Mouse (Mus musculus): ENCODE data around the gene Pnpla1. TPM values are rescaled to one million over a fixed set of nuclear protein-coding genes. Genes with fewer than 3 reads are reported as not detected.
"Not testable (repeated sequence)": the region's sequence is repeated elsewhere in the genome, so short reads cannot be mapped to it uniquely, and the experiment has no call there.

Pnpla1 gene
- polyA plus RNA-seq, 1 experiment from 2014 or later, result not detected

GRCm38 (mm10) chr17:28825359-28826041, 32.7 kb upstream of the Pnpla1 start:
- H3K27ac ChIP-seq (replicated peaks), result no peak overlapping the region
- H3K4me1 ChIP-seq, result no peaks in the 10 kb centered on the region
- no peak for DNase-seq (ENCODE audit: low spot score)
- H3K36me3 ChIP-seq, result peaks cover 100% of the 10 kb centered on the region
- WGBS, result 92% methylated on average over 6 of the region's 6 CpGs
- H3K4me3 ChIP-seq, result no peak overlapping the region
- H3K27me3 ChIP-seq (ENCODE audit: low read depth, poor library complexity, severe bottlenecking), result no peaks in the 10 kb centered on the region
- H3K9me3 ChIP-seq (replicated peaks), result no peaks in the 10 kb centered on the region

- Histone ChIP-seq H3K4me3 (no peak overlapping the region), H3K4me1 (no peaks in the 10 kb centered on the region), H3K27ac (replicated peaks) (no peak overlapping the region), H3K36me3 (peaks cover 100% of the 10 kb centered on the region), H3K27me3 (ENCODE audit: low read depth, poor library complexity, severe bottlenecking) (no peaks in the 10 kb centered on the region), H3K9me3 (replicated peaks) (no peaks in the 10 kb centered on the region)
- 91% methylated on average over 8 of the region's 8 CpGs for WGBS
- no peak for DNase-seq (ENCODE audit: low spot score)
Measured at GRCm38 (mm10) chr17:28827665-28828231, 30.5 kb upstream of the Pnpla1 start.

DNA sequence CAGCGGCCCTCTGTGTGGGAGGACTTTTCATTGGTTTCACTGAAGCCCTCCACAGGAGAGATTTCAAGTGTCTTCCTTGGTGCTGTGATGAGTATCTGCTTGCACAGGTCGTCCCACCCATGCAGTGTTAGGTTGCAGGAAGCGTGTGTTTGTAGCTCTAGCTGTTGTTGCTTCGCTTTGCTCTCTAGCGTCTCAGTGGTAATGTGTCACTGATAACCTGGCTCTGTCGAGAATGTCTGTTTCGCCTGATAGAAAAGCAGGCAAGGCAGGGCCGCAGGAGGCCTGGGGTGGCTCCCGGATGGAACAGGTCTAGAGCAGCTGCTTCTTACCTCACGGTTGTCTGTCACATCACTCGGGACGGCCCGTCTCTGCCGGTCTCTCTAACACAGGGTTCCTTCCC, 29.1 kb upstream of the Pnpla1 start:
- Histone ChIP-seq H3K27me3 (ENCODE audit: low read depth, poor library complexity, severe bottlenecking) (no peaks in the 10 kb centered on the region), H3K4me1 (no peaks in the 10 kb centered on the region), H3K4me3 (no peak overlapping the region), H3K9me3 (replicated peaks) (no peaks in the 10 kb centered on the region), H3K27ac (replicated peaks) (no peak overlapping the region), H3K36me3 (peaks cover 100% of the 10 kb centered on the region)
- 87% methylated on average over 14 of the region's 14 CpGs for WGBS
- DNase-seq (ENCODE audit: low spot score), result no peak

- H3K9me3 ChIP-seq (replicated peaks), result no peaks in the 10 kb centered on the region
- H3K36me3 ChIP-seq, result peaks cover 100% of the 10 kb centered on the region
- H3K4me3 ChIP-seq, result no peak overlapping the region
- DNase-seq (ENCODE audit: low spot score), result no peak
- H3K4me1 ChIP-seq, result no peaks in the 10 kb centered on the region
- H3K27ac ChIP-seq (replicated peaks), result peak overlapping the region; percentile 49; the same call in 1 of the 2 replicates
- no peaks in the 10 kb centered on the region for H3K27me3 ChIP-seq (ENCODE audit: low read depth, poor library complexity, severe bottlenecking)
- WGBS, result 86% methylated on average over 8 of the region's 8 CpGs
Measured at GRCm38 (mm10) chr17:28831065-28831464, 27.1 kb upstream of the Pnpla1 start.

DNA sequence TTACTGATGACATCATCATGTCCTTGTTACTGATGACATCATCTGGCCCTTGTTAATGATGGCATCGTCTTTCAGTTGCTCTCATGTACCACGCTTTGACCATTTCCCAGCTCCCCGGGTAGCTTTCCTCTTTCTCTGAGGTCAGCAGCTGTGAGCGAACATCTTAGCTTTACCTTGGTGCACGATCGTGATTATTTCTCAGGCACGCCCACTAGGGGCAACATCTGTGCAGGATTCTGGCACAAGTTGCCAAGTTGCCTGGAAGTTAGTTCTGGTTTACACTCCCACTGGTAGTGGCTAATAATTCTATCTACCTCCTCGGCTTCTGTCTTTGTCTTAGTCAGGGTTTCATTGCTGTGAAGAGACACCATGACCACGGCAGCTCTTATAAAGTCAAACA, 26.2 kb upstream of the Pnpla1 start:
- Histone ChIP-seq H3K27me3 (ENCODE audit: low read depth, poor library complexity, severe bottlenecking) (no peaks in the 10 kb centered on the region), H3K4me3 (no peak overlapping the region), H3K4me1 (no peaks in the 10 kb centered on the region), H3K27ac (replicated peaks) (no peak overlapping the region), H3K36me3 (peaks cover 100% of the 10 kb centered on the region), H3K9me3 (replicated peaks) (no peaks in the 10 kb centered on the region)
- DNase-seq (ENCODE audit: low spot score), result no peak
- 90% methylated on average over 9 of the region's 9 CpGs for WGBS

GRCm38 (mm10) chr17:28832875-28833274, 25.3 kb upstream of the Pnpla1 start:
- no peak overlapping the region for H3K4me3 ChIP-seq
- peaks cover 100% of the 10 kb centered on the region for H3K36me3 ChIP-seq
- H3K27ac ChIP-seq (replicated peaks), result no peak overlapping the region
- H3K27me3 ChIP-seq (ENCODE audit: low read depth, poor library complexity, severe bottlenecking), result no peaks in the 10 kb centered on the region
- no peaks in the 10 kb centered on the region for H3K9me3 ChIP-seq (replicated peaks)
- no peaks in the 10 kb centered on the region for H3K4me1 ChIP-seq
- 89% methylated on average over 3 of the region's 3 CpGs for WGBS
- DNase-seq (ENCODE audit: low spot score), result no peak

GRCm38 (mm10) chr17:28834676-28835075, 23.5 kb upstream of the Pnpla1 start:
- Histone ChIP-seq H3K36me3 (peaks cover 100% of the 10 kb centered on the region), H3K27ac (replicated peaks) (no peak overlapping the region), H3K9me3 (replicated peaks) (peaks cover 5% of the 10 kb centered on the region; the same call in 1 of the 2 replicates), H3K27me3 (ENCODE audit: low read depth, poor library complexity, severe bottlenecking) (no peaks in the 10 kb centered on the region), H3K4me3 (no peak overlapping the region), H3K4me1 (no peaks in the 10 kb centered on the region)
- DNase-seq (ENCODE audit: low spot score), result no peak
- 89% methylated on average over 10 of the region's 10 CpGs for WGBS

- peaks cover 15% of the 10 kb centered on the region; the same call in 1 of the 2 replicates for H3K9me3 ChIP-seq (replicated peaks)
- H3K27ac ChIP-seq (replicated peaks), result no peak overlapping the region
- DNase-seq (ENCODE audit: low spot score), result no peak
- WGBS, result 95% methylated on average over 7 of the region's 7 CpGs
- peaks cover 91% of the 10 kb centered on the region for H3K36me3 ChIP-seq
- H3K27me3 ChIP-seq (ENCODE audit: low read depth, poor library complexity, severe bottlenecking), result no peaks in the 10 kb centered on the region
- H3K4me3 ChIP-seq, result no peak overlapping the region
- H3K4me1 ChIP-seq, result no peaks in the 10 kb centered on the region
Measured at GRCm38 (mm10) chr17:28837840-28838239, 20.4 kb upstream of the Pnpla1 start.

DNA sequence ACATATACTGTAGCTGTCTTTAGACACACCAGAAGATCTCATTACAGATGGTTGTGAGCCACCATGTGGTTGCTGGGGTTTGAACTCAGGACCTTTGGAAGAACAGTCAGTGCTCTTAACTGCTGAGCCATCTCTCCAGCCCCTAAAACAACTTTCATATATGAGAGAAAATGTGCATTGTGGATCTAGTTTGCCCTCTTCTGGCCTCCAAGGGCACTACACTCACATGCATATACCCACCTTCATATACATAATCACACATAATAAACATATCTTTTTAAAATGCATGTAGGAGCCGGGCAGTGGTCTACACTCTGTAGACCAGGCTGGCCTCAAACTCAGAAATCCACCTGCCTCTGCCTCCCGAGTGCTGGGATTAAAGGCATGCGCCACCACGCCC, 16.3 kb upstream of the Pnpla1 start:
- Histone ChIP-seq H3K36me3 (peaks cover 50% of the 10 kb centered on the region), H3K9me3 (replicated peaks) (peaks cover 15% of the 10 kb centered on the region; the same call in 1 of the 2 replicates)
- H3K4me3 ChIP-seq; DNase-seq (ENCODE audit: low spot score); H3K4me1 ChIP-seq; H3K27me3 ChIP-seq (ENCODE audit: low read depth, poor library complexity, severe bottlenecking); H3K27ac ChIP-seq (replicated peaks): not testable (repeated sequence)
- WGBS, result 99% methylated on average over 4 of the region's 4 CpGs

- Histone ChIP-seq H3K27ac (replicated peaks) (no peak overlapping the region), H3K9me3 (replicated peaks) (peaks cover 15% of the 10 kb centered on the region; the same call in 1 of the 2 replicates), H3K36me3 (peaks cover 32% of the 10 kb centered on the region), H3K4me1 (0 out of 2 replicates have a peak, but pooled peaks cover 5% of the 10 kb centered on the region), H3K4me3 (no peak overlapping the region), H3K27me3 (ENCODE audit: low read depth, poor library complexity, severe bottlenecking) (no peaks in the 10 kb centered on the region)
- 91% methylated on average over 5 of the region's 5 CpGs for WGBS
- no peak for DNase-seq (ENCODE audit: low spot score)
Measured at GRCm38 (mm10) chr17:28843665-28844064, 14.5 kb upstream of the Pnpla1 start.

- H3K9me3 ChIP-seq (replicated peaks), result no peaks in the 10 kb centered on the region
- 0 out of 2 replicates have a peak overlapping the region, but pooled peaks have one; percentile 6 for H3K27ac ChIP-seq (replicated peaks)
- 0 out of 2 replicates have a peak, but pooled peaks cover 5% of the 10 kb centered on the region for H3K4me1 ChIP-seq
- H3K27me3 ChIP-seq (ENCODE audit: low read depth, poor library complexity, severe bottlenecking), result no peaks in the 10 kb centered on the region
- H3K36me3 ChIP-seq, result 0 out of 2 replicates have a peak, but pooled peaks cover under 1% of the 10 kb centered on the region
- no peak overlapping the region for H3K4me3 ChIP-seq
- WGBS, result 71% methylated on average over 11 of the region's 11 CpGs
- DNase-seq (ENCODE audit: low spot score), result no peak
Measured at GRCm38 (mm10) chr17:28846974-28847617, 11.1 kb upstream of the Pnpla1 start.

- 94% methylated on average over 5 of the region's 5 CpGs for WGBS
- no peaks in the 10 kb centered on the region for H3K36me3 ChIP-seq
- DNase-seq (ENCODE audit: low spot score), result no peak
- 0 out of 2 replicates have a peak, but pooled peaks cover 5% of the 10 kb centered on the region for H3K4me1 ChIP-seq
- H3K4me3 ChIP-seq, result no peak overlapping the region
- H3K9me3 ChIP-seq (replicated peaks), result no peaks in the 10 kb centered on the region
- H3K27me3 ChIP-seq (ENCODE audit: low read depth, poor library complexity, severe bottlenecking), result no peaks in the 10 kb centered on the region
- H3K27ac ChIP-seq (replicated peaks), result no peak overlapping the region
Measured at GRCm38 (mm10) chr17:28850511-28850910, 7.7 kb upstream of the Pnpla1 start.

DNA sequence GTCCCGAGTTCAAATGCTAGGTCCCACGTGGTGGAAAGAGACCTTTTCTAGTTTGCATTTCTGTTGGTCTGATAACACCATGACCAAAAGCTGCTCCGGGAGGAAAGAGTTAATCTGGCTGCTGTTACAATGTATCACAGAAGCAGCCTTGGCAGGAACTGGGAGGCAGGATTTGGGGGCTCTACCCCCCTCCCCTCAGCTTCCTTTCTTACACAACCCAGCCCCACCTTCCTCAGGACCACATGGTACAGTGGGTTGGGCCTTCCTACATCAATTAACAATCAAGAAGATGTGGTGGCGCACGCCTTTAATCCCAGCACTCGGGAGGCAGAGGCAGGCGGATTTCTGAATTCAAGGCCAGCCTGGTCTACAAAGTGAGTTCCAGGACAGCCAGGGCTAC, 3.8 kb upstream of the Pnpla1 start:
- 84% methylated on average over 7 of the region's 7 CpGs for WGBS
- peaks cover 8% of the 10 kb centered on the region; the same call in 1 of the 2 replicates for H3K9me3 ChIP-seq (replicated peaks)
- H3K27me3 ChIP-seq (ENCODE audit: low read depth, poor library complexity, severe bottlenecking), result no peaks in the 10 kb centered on the region
- H3K36me3 ChIP-seq, result no peaks in the 10 kb centered on the region
- no peak overlapping the region for H3K27ac ChIP-seq (replicated peaks)
- DNase-seq (ENCODE audit: low spot score), result no peak
- H3K4me3 ChIP-seq, result no peak overlapping the region
- H3K4me1 ChIP-seq, result peaks cover 7% of the 10 kb centered on the region
